Mouse (Mus musculus): Measurements from ENCODE around the gene G6pc3.
"Not testable (repeated sequence)": the region's sequence is repeated elsewhere in the genome, so short reads cannot be mapped to it uniquely, and the experiment has no call there.

G6pc3 gene

DNA sequence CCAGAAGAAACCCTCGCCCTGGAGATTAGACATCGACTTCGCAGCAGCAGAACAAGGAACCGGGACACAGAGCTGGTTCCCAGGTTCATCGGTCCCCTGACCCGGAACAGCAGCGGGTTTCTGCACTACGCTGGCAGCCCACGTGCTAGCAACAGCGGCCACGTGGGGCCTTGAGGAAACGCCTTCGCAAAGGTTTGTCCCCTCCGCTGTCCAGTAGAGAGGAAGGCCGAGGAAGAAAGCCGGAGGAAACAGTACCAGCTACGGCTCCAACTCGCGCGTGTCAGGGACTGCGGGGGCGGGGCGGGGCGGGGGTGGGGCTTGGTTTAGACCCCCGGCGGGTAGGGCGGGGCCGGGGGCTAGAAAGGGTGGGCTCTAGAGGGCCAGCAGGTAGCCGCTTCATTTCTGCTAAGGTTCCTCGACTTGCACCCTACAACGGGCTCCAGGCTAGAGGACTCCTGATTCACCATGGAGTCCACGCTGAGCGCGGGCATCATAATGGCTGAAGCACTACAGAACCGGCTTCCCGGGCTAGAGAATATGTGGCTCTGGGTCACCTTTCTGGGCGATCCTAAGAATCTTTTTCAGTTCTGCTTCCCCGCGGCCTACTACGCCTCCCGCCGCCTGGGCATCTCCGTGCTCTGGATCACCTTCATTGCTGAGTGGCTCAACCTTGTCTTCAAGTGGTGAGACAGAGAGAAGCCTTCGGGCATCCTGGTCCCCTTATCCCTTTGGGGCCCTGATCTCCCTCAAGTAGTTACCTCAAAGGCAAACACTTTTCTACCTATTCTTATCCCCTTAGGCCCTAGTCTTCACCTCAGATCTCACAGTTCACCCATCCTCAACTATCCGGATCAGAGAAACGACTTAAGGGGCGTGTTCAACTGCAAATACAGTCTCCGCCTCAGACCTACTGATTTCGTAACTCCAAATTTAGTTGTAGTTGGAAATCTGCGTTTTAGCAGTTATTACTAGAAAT lies at the start of gene G6pc3:
Gene G6pc3 (plus strand): TSS at position 160 of the 976 bp plus-strand sequence.
- DNase-seq = peak; percentile 91

GRCm38 (mm10) chr11:102140508-102140907 lies 48.9 kb upstream of the G6pc3 start:
- no peak for DNase-seq

DNA sequence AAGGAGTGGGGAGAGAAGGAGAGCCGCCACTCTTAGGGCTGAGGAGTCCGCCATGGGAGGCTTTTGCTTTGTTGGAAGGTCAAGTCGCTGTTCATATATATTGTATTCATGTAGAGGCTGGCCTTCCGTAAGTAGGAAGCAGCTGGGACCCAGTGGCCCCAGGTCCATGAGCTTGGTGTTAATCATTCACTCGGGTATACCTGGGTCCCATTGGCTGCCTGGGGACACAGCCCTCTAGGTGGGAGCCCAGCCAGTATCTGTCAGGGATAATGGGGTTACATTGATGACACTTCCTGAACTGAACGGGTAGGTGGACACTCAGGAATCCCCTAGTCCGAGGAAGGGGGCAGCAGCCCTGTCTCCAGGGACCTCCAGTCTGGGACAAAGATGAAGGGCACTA lies 47.1 kb upstream of the G6pc3 start:
- no peak for DNase-seq

GRCm38 (mm10) chr11:102144957-102145470 lies 44.4 kb upstream of the G6pc3 start:
- no peak for DNase-seq

- no peak for DNase-seq
Measured at GRCm38 (mm10) chr11:102145471-102146001, 43.9 kb upstream of the G6pc3 start, which contains the start of gene Nags. Gene Nags (plus strand): TSS chr11:102145513.

DNA sequence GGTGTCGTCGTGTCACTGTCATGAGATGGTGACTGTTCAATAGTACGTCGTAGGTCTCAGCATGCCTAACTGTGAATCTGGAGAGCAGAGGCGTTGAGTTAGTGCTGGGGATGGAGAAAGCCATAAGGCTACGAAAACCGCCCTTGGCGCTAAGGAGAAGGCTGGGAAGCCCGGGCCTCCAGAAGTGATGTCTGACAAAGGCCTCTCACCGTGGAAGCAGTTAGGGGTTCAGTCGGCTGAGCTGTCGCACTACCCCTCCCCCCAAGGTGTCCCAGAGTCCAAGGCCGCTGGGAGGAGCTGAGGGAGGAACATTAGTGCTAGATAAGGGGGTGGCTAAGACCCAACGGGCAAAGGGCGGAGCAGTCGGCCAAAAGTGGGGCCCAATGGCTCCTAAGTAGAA lies 43.4 kb upstream of the G6pc3 start:
- DNase-seq = no peak

GRCm38 (mm10) chr11:102146531-102146930 lies 42.9 kb upstream of the G6pc3 start:
- no peak for DNase-seq

DNA sequence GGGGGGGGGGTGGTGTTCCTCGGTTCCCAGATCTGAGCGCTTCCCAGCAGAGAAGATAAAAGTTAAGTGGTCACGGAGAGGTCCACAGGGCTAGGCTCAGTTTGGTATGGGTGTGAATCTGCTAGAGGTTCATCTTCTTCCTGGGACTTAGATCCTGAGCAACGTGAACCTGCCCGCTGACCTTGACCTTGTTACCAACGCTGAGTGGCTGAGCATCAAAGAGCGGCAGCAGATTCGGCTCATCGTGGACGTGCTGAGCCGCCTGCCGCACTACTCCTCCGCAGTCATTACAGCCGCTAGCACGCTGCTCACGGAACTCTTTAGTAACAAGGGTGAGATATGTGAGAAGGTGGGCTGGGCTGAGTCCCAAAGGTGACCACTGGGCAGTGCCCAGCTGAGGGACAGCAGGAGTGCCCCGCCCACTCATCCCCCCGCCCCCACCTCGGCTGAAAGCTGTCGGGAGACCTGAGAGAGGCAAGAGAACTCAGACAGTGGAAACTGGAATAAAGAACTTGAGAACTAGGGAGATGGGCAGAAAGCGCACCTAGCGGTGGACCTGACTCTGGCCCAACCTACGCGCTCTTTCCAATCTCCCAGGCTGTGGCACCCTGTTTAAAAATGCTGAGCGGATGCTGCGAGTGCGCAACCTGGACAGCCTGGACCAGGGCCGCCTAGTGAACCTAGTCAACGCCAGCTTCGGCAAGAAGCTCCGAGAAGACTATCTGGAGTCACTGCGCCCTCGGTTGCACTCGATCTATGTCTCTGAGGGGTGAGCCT lies 42.0 kb upstream of the G6pc3 start:
- DNase-seq = no peak

GRCm38 (mm10) chr11:102156039-102156785 lies 33.2 kb upstream of the G6pc3 start, which contains the start of gene Tmem101:
Gene Tmem101 (minus strand): TSS chr11:102156404.
- peak; percentile 90 for DNase-seq

GRCm38 (mm10) chr11:102156786-102157089 lies 32.7 kb upstream of the G6pc3 start:
- no peak for DNase-seq

GRCm38 (mm10) chr11:102158024-102158423 lies 31.4 kb upstream of the G6pc3 start:
- DNase-seq = not testable (repeated sequence)

- peak; percentile 84 for DNase-seq
Measured at GRCm38 (mm10) chr11:102159781-102160180, 29.6 kb upstream of the G6pc3 start.

DNA sequence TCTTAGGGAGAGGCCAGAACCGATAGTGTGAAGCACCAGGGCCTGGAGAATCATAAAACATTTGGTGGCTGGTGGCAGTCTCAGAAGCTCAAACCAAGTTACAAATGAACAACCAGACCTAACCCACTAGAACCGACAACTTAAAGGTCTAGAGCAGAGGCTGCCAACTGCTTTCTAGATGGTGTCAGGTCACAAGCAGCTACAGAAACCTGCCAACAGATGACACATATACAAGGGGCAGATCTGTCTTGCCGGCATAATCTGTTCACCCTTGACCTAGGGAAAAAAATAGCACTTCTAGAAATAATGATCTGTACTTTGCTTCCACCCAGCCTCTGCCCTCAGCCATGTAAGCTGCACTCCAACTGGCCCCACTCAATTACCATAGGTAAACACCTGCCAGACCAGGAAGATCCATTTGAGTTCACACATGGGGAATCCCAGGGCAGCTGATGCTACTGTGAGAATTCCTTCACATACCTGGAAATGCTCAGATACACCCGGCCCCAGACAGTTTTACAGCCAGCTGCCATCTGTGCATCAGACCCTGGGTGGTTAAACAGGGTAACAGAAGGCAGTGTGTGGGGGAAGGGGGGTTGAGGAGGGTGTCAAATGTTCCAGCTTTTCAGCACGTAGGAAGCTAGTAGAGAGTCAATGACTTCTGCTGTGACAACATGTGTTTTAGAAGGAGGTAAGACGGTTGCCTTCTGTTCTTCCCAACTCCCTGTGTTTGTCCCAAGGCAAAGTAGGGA lies 23.3 kb upstream of the G6pc3 start:
- peak; percentile 79 for DNase-seq

DNA sequence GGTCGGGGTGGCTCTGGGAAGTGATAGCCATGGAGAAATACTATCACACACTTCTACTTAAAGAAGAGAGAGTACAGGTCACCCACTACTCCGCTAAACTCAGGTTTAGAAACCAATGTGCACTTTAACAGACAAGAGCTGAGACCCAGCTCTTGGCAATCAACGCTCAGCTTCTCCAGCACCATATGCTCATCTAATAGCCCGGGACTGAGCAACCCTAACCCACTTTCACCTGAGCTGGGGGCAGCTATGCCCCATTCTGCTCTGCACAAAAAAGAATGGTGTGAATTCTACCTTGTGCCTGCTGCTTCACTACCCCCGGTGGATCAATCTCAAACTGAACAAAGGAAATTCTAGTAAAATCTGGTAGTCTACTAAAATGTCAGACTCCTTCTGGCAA lies 21.9 kb upstream of the G6pc3 start:
- DNase-seq = peak; percentile 52

DNA sequence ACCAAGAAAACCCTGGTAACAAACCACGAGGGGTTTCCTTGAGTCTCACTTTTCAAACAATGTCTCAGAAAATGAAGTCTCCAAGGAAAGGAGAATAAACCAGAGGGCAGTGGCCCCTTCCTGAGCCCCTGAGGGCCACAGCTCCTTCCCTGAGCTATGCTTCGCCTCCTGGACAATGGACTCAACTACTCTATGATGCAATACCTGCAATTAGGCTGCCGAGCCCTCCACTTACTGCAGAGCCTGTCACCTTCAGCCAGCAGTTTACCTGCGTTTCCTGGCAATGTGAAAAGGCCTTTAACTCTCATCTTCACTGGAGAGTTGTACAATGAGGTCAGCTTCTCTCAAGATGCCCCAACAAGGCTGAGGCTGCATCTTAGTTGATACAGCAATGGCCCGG lies 20.7 kb upstream of the G6pc3 start:
- no peak for DNase-seq

GRCm38 (mm10) chr11:102179836-102180235 lies 9.6 kb upstream of the G6pc3 start:
- DNase-seq = no peak

DNA sequence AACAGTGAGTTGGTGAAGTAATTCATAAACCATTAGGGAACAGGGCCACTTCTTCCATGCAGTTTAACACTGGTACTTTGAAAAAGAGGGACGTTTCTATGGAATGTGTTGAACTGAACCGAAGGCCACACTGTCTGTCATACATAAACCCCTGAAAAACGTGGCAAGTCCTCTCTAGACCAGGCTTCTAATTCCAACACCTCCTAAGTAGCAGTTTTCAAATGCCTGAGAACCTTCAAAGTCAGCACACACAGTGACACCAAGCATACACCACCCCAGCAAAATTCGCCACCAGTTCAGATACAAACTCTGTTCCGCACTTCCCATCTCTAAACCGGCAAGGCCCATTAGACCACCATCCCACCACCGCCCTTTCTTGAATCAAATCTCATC lies 5.2 kb upstream of the G6pc3 start:
- DNase-seq = no peak

GRCm38 (mm10) chr11:102184646-102185495 lies 4.5 kb upstream of the G6pc3 start, which contains the start of gene Lsm12:
Gene Lsm12 (minus strand): TSS chr11:102185296.
- peak; percentile 95 for DNase-seq

DNA sequence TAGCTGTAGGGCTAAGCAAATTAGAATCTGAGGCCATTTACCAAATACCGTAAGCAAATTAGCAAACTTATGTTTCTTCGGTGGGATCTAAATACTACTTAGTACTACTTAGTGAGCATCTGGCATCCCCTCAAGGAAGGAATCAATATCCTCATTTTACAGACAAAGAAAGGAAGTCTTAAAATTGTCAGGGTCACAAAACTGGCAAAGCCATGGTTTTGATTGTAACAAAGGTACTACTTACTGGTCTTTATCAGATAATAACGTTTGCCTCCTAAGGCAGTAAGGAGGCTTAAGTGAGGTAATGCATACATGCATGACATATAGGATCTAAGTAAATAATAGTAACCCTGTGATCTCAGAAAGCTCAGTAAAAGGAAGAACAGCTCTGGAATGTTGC lies 3.7 kb upstream of the G6pc3 start:
- no peak for DNase-seq

DNA sequence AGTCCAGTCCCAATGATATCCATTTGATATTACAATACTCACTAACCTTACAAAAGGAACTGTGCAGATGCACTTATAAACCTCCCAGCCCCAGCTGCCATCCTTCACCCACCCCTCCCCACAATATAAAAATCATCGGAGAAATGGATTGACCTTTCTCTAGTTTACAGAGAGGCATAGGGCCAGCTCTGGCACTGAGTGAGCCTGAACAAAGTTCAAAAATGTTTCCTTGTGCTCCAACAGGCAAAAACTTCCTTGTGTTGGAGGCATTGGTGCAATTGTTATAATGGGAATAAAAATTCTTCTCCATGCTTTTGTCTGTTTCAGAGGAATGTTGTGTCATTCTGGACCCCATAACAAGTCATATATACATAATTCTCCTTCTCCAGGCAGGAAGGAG lies 3.2 kb upstream of the G6pc3 start:
- DNase-seq = no peak

GRCm38 (mm10) chr11:102188980-102189379 lies 440 bp upstream of the G6pc3 start:
- DNase-seq = peak; percentile 30
